Mouse (Mus musculus) lung, adult 2 months (tissue): ENCODE data around the gene Sin3a. TPM values are rescaled to one million over a fixed set of nuclear protein-coding genes. Genes with fewer than 3 reads are reported as not detected.

ENCODE experiments used
- DNase-seq: peaks from one replicate; pipeline ENCODE4 v3.0.0; 2022
- H3K4me1 ChIP-seq: fragments of 200-500 bp; 2 replicates; pipeline ENCODE4 v1.6.1; 2011; ENCODE audit warnings: low read length; ENCODE audit not compliant: control insufficient read depth, insufficient read depth
- H3K4me3 ChIP-seq: fragments of 200-500 bp; replicated peaks from 2 replicates; pipeline ENCODE3; 2011; ENCODE audit warnings: low read depth, mild to moderate bottlenecking, control low read depth, low read length; ENCODE audit errors: extremely low read depth
- CTCF ChIP-seq: fragments of 200-500 bp; IDR thresholded peaks from 2 replicates; pipeline ENCODE4 v1.5.1; 2011; ENCODE audit warnings: mild to moderate bottlenecking, low read length, control low read depth; ENCODE audit not compliant: insufficient read depth
- POLR2A ChIP-seq: fragments of 200-500 bp; IDR thresholded peaks from 2 replicates; pipeline ENCODE4 v1.6.1; 2011; ENCODE audit warnings: low read depth, mild to moderate bottlenecking, control low read depth, low read length, borderline replicate concordance; ENCODE audit errors: extremely low read depth
- WGBS: fragments of 180-500 bp; shearing (Covaris S2); methylation state at CpG from one replicate; pipeline ENCODE4 v1.1.7; 2018; 5-methylcytosine and 5-hydroxymethylcytosine counted together
- polyA plus RNA-seq: library from polyadenylated mRNA; depleted of rRNA; stranded (reverse); fragments of >200 nt; gene quantifications from 2 replicates; pipeline ENCODE4 v1.2.3, GENCODE M21; 2012; rRNA removed

Sin3a gene
- polyA plus RNA-seq, result 68.4 and 82.1 TPM in 2 replicates

DNA sequence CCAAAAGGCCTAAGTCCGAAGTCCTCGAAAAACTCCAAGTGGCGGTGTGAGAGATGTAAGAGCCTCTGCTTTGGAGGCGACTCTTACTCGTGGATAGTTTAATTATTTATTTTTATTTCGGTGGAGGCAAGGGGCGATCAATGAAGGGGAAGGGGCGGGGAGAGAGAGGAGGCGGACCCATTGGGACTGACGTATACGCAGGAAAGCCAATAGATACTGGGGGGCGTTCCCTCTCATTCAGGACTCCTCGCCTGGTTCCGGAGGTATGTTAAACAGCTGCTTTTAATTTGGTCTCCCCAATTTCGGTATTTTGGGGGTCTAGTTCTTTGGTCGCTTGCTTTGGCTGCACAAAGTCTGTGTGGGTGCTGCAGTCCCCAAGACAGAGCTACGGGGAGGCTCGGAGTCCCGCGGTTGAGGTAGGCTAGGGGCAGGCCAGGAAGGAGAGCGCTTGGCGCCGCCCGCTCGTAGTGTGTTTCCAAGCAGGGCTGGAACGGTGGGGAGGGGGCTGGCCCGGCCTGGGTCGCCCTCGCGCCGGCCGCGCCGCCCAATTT lies at the start of gene Sin3a:
Sin3a (plus strand) TSS at position 240 of the 551 bp plus-strand sequence.
- DNase-seq, result peak; percentile 75
- TF ChIP-seq POLR2A, result no peak
- no peak for TF ChIP-seq CTCF

DNA sequence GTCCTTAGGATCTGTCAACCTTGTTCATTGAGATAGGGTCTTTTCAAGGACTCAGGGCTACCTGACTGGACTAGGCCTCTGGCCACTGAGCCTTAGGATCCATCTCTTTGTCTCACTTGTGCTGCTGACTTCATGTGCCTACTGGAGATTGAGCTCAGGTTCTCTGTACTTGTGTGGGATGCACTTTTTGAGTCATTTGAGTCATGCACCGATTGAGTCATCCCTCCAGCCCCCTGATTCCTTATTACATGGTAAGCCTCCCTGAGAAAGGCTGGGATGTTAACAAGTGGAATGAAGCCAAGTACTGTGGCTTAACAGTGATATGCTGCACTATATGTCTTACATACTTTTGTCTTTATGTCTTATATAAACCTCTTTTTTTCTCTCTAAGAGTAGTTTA lies 40.1 kb upstream of the Sin3a start:
- no peak for DNase-seq
- Histone ChIP-seq H3K4me1 (no peaks in the 10 kb centered on the region), H3K4me3 (no peak overlapping the region)
- TF ChIP-seq POLR2A (no peak), CTCF (no peak)
- 89% methylated on average over 1 of the region's 1 CpGs for WGBS

More for the DNA sequence above, at the start of gene Sin3a:
- Histone ChIP-seq H3K4me1 (peaks cover 13% of the 10 kb centered on the region), H3K4me3 (peak within 1 kb of the TSS; percentile 89)
- under 1% methylated on average over 34 of the region's 34 CpGs for WGBS

DNA sequence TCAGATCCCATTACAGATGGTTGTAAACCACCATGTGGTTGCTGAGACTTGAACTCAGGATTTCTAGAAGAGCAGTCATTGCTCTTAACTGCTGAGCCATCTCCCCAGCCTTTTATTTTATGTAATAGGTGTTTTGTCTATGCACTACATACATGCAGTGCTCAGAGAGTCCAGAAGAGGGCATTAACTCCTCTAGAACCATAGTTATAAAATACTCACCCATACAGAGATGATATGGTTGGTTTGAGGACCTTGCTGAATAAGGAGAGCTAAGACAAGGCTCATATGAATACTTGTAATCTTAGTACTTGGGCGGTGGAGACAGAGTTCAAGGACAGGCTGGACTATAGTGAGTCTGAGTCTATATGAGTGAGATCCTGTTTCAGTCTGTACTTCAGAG lies 15.6 kb upstream of the Sin3a start:
- 71% methylated on average over 1 of the region's 1 CpGs for WGBS
- Histone ChIP-seq H3K4me3 (no peak overlapping the region), H3K4me1 (no peaks in the 10 kb centered on the region)
- TF ChIP-seq CTCF, result peak; percentile 16; the same call in 1 of the 2 replicates
- no peak for TF ChIP-seq POLR2A
- peak; percentile 18 for DNase-seq

DNA sequence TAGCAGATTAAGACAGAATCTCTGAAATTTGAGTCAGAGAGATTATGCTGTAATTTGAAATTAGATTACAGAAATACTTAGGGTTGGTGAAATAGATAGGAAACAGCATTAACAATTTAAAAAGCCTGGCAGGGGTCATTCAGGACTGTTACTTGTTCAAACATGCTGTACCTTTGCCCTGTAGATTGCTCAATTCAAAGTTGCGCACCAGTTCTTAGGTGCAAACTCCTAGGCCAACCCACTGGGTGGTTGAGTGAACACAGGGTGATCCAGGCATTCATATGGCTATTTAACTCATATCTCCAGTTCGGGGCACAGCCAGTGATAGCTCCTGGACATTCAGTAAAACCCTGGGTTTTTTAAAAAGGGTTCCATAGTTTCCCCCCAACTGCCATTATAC lies 7.7 kb upstream of the Sin3a start:
- Histone ChIP-seq H3K4me1 (no peaks in the 10 kb centered on the region), H3K4me3 (no peak overlapping the region)
- no peak for DNase-seq
- TF ChIP-seq CTCF (no peak), POLR2A (no peak)
- 96% methylated on average over 2 of the region's 2 CpGs for WGBS

DNA sequence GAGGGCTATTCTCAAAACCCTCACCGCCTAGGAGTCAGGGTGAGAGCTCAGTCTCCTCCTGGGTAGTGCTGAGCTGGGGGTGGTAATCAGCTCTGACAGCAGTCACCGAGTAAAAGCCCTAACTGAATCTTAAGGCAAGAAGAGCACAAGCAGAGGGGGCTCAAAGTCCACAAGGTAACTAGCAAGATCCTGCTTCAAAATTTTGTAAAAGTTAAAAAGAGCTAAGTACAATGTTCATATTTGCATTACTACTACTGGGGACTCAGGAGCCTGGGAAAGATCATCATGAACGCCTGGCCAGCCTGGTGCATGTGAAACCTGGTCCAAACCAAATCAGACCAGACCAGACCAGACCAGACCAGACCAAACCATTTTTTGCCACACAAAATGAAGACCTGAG lies 3.6 kb upstream of the Sin3a start:
- 77% methylated on average over 3 of the region's 3 CpGs for WGBS
- TF ChIP-seq POLR2A (no peak), CTCF (no peak)
- DNase-seq, result no peak

DNA sequence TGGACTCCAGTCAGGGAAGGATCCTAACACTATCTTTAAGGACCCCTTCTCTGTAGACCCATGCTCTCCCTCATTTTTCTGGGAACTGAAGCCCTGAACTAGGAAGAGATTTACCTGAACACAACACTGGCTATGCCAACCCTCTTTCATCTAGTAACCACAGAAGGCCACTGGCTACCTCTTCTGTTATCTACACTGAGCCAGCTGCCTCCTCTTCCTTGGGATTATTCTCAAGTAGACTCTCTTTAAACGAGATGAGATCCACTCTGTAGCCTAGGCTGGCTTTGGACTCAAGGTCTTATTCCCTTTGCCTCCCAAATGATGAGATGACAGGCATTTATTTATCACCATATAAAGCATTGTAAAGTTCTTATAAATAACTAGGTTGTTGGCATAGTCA lies 1.6 kb upstream of the Sin3a start:
- no peak for TF ChIP-seq CTCF
- TF ChIP-seq POLR2A, result no peak
- WGBS, result 45% methylated on average over 1 of the region's 1 CpGs
- DNase-seq, result no peak
- H3K4me1 ChIP-seq, result peaks cover 13% of the 10 kb centered on the region
- H3K4me3 ChIP-seq, result no peak overlapping the region

More for the DNA sequence above, 3.6 kb upstream of the Sin3a start:
- no peak overlapping the region for H3K4me3 ChIP-seq
- peaks cover 4% of the 10 kb centered on the region for H3K4me1 ChIP-seq

DNA sequence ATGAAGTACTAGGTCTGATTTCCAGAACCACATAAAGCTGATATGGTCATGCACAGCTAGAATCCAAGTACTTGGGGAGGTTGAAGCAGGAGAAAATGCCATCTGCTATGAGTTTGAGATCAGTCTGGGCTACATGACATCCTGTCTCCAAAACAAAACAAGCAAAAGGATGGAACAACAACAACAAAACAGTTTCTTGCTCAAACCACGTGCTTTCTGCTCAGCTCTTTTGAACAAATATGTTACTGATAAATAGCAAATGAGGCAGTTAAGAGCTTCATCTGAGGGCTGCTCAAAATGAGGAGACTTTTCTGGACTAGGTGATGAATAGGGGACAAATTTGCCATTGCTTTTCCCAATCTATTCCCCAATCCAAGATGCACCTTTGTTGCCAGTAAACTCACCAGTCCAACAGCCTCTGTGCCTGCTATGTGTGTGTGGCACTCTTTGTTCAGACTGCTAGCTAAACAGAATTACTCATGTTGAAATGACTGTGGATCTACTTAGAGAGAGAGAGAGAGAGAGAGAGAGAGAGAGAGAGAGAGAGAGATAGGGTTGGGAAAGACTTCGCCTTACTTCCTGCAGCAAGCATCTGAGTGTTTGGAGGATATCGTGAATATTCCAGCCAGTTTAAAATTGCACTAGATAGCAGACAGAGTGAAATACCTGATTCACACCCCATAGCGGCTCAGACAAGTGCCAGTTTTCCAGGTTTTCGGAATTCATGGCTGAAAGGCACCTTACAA lies 867 bp upstream of the Sin3a start:
- WGBS, result 6% methylated on average over 5 of the region's 5 CpGs
- no peak for TF ChIP-seq CTCF
- no peak for TF ChIP-seq POLR2A
- Histone ChIP-seq H3K4me3 (peak overlapping the region; percentile 9), H3K4me1 (peaks cover 13% of the 10 kb centered on the region)
- no peak for DNase-seq

DNA sequence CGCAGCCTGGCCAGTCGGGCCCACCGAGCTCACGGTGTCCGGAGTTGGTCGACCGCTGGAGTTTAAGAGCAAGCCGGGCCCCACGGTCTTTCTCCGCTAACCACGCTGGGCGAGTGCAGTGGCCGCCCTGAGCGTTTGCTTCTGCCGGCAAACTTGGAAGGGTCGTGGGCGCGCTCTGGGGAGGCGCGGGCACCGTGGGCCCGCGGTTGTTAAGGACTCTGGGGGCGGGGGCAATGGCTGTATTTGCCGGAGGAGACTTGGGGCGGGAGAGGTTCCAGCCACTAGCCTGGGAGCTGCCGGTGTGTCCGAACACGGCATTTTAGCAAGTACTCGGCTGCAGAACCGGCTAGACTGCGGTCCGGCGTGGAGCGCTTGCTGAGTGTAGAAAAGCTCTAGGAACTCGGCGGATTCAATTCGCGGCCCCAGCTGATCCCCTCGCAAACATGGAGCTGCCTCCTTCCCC lies 717 bp downstream of the Sin3a start:
- no peak for DNase-seq
- TF ChIP-seq POLR2A (no peak; the same call in 1 of the 2 replicates), CTCF (no peak)
- WGBS, result under 1% methylated on average over 40 of the region's 40 CpGs
- H3K4me1 ChIP-seq, result peaks cover 13% of the 10 kb centered on the region
- H3K4me3 ChIP-seq, result peak overlapping the region; percentile 89

DNA sequence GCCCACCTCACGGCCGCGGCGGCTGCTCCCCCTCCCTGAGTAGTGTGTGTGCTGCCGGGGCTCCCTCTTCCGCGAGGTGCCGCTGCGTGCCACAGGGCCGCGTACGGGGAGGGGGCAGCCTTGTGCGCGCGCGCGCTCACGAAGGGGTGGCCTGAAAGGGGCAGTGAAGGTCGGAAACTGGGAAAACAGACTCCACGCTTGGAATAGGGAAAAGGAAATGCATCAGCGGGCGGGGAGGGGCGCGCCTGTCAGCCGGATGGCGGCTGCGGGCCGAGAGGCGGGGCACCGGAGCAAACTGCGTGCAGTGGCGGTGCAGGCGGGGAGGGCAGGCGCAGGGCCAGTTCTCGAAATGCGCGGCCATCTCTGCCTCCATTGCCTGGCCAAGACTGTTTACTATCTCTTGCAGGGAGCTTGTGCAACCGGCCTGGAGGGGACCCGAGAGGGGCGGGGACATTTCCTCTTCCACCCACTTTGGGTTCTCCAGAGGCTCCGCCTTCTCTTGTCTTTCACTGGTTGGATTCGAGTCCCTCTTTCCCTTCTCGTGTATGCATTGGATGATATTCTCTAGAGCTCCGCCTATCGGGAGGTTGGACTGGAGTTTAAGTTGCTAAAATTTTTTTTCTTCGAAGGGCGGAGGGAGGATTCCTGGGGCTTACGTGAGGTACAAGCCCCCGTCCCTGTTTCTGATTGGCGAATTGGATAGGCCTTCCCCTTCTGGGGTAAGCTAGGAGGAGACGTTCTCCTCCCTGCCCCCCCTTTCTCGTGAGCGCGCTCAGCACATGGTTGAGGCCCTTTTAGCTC lies 1.3 kb downstream of the Sin3a start:
- peaks cover 13% of the 10 kb centered on the region for H3K4me1 ChIP-seq
- peak overlapping the region; percentile 89 for H3K4me3 ChIP-seq
- TF ChIP-seq POLR2A (peak; percentile 71; the same call in 1 of the 2 replicates), CTCF (no peak)
- under 1% methylated on average over 54 of the region's 54 CpGs for WGBS
- peak; percentile 93 for DNase-seq
